Mouse (Mus musculus) limb, embryonic 10.5 days (tissue): Measurements from ENCODE around the gene Cmtr1. TPM values are rescaled to one million over a fixed set of nuclear protein-coding genes. Genes with fewer than 3 reads are reported as not detected.
"Not testable (repeated sequence)": the region's sequence is repeated elsewhere in the genome, so short reads cannot be mapped to it uniquely, and the experiment has no call there.

Experiments
- DNase-seq: peaks from one replicate; pipeline ENCODE4 v3.0.0-alpha.2; 2017; ENCODE audit warnings: low spot score
- H3K27ac ChIP-seq: fragments of 300-500 bp; sonication (generic); 2 replicates; pipeline ENCODE4 v1.5.1; 2016; ENCODE audit warnings: mild to moderate bottlenecking
- H3K27me3 ChIP-seq: fragments of 300-500 bp; sonication (generic); 2 replicates; pipeline ENCODE4 v1.6.1; 2016; ENCODE audit warnings: low read depth, mild to moderate bottlenecking; ENCODE audit not compliant: poor library complexity, severe bottlenecking
- H3K36me3 ChIP-seq: fragments of 300-500 bp; sonication (generic); 2 replicates; pipeline ENCODE4 v1.6.1; 2016; ENCODE audit warnings: mild to moderate bottlenecking, moderate library complexity
- H3K4me1 ChIP-seq: fragments of 300-500 bp; sonication (generic); 2 replicates; pipeline ENCODE4 v1.6.1; 2016
- H3K4me3 ChIP-seq: fragments of 300-500 bp; sonication (generic); 2 replicates; pipeline ENCODE4 v1.5.1; 2016; ENCODE audit warnings: mild to moderate bottlenecking, moderate library complexity
- H3K9me3 ChIP-seq: fragments of 300-500 bp; sonication (generic); replicated peaks from 2 replicates; pipeline ENCODE4 v1.6.1; 2016; ENCODE audit warnings: mild to moderate bottlenecking
- WGBS: fragments of 180-500 bp; shearing (Covaris S2); methylation state at CpG from one replicate; pipeline ENCODE4 v1.1.7; 2016; 5-methylcytosine and 5-hydroxymethylcytosine counted together
- polyA plus RNA-seq: library from polyadenylated mRNA; unstranded; fragments of >200 nt; fragmentation: Nextera tagmentation; extraction: Ambion mirVana; gene quantifications from 2 replicates; pipeline ENCODE4 v1.2.1, GENCODE M21; 2016

Gene Cmtr1
- polyA plus RNA-seq = 124 and 134 TPM in 2 replicates

- Histone ChIP-seq H3K27ac (peak within 1 kb of the TSS; percentile 95), H3K4me3 (peak within 1 kb of the TSS; percentile 94), H3K4me1 (peaks cover 9% of the 10 kb centered on the region), H3K9me3 (no peaks in the 10 kb centered on the region), H3K27me3 (no peaks in the 10 kb centered on the region), H3K36me3 (peaks cover 22% of the 10 kb centered on the region)
- peak; percentile 96 for DNase-seq
- 1% methylated on average over 41 of the region's 41 CpGs for WGBS
These were observed at the start of gene Cmtr1 for GRCm38 (mm10) chr17:29660076-29660761. Gene Cmtr1, plus strand, starts transcription at chr17:29660595.

GRCm38 (mm10) chr17:29613453-29613852, 46.9 kb upstream of the Cmtr1 start:
- peaks cover 21% of the 10 kb centered on the region for H3K36me3 ChIP-seq
- H3K27ac ChIP-seq, H3K4me3 ChIP-seq, DNase-seq, H3K27me3 ChIP-seq, H3K9me3 ChIP-seq: not testable (repeated sequence)
- WGBS = 88% methylated on average over 5 of the region's 5 CpGs
- H3K4me1 ChIP-seq = peaks cover 24% of the 10 kb centered on the region

GRCm38 (mm10) chr17:29614115-29615023, 46.0 kb upstream of the Cmtr1 start, which contains the start of the genes Rnf8 and Gm28043:
Gene Rnf8, plus strand, starts transcription at chr17:29614790.
Gene Gm28043, plus strand, starts transcription at chr17:29614876.
- H3K4me3 ChIP-seq = peak within 1 kb of the TSS; percentile 93
- 2% methylated on average over 52 of the region's 52 CpGs for WGBS
- peaks cover 24% of the 10 kb centered on the region for H3K4me1 ChIP-seq
- H3K36me3 ChIP-seq = peaks cover 26% of the 10 kb centered on the region
- no peaks in the 10 kb centered on the region for H3K9me3 ChIP-seq
- no peaks in the 10 kb centered on the region for H3K27me3 ChIP-seq
- peak within 1 kb of the TSS; percentile 96 for H3K27ac ChIP-seq
- peak; percentile 97 for DNase-seq

GRCm38 (mm10) chr17:29615024-29615551, 45.3 kb upstream of the Cmtr1 start:
- no peaks in the 10 kb centered on the region for H3K9me3 ChIP-seq
- no peaks in the 10 kb centered on the region for H3K27me3 ChIP-seq
- H3K4me1 ChIP-seq = peaks cover 24% of the 10 kb centered on the region
- H3K4me3 ChIP-seq = peak overlapping the region; percentile 93
- DNase-seq = no peak
- peaks cover 33% of the 10 kb centered on the region for H3K36me3 ChIP-seq
- peak overlapping the region; percentile 96 for H3K27ac ChIP-seq
- WGBS = under 1% methylated on average over 43 of the region's 43 CpGs

GRCm38 (mm10) chr17:29615616-29616015, 44.8 kb upstream of the Cmtr1 start:
- peak overlapping the region; percentile 96 for H3K27ac ChIP-seq
- H3K4me1 ChIP-seq = peaks cover 24% of the 10 kb centered on the region
- H3K4me3 ChIP-seq = peak overlapping the region; percentile 93
- DNase-seq = no peak
- peaks cover 38% of the 10 kb centered on the region for H3K36me3 ChIP-seq
- 15% methylated on average over 4 of the region's 4 CpGs for WGBS
- H3K9me3 ChIP-seq = no peaks in the 10 kb centered on the region
- H3K27me3 ChIP-seq = no peaks in the 10 kb centered on the region

- Histone ChIP-seq H3K9me3 (no peaks in the 10 kb centered on the region), H3K4me1 (peaks cover 22% of the 10 kb centered on the region), H3K4me3 (no peak overlapping the region), H3K36me3 (peaks cover 74% of the 10 kb centered on the region), H3K27ac (no peak overlapping the region), H3K27me3 (no peaks in the 10 kb centered on the region)
- no peak for DNase-seq
- 89% methylated on average over 3 of the region's 3 CpGs for WGBS
These were observed 41.2 kb upstream of the Cmtr1 start for GRCm38 (mm10) chr17:29619231-29619630.

- 96% methylated on average over 8 of the region's 8 CpGs for WGBS
- no peaks in the 10 kb centered on the region for H3K27me3 ChIP-seq
- no peak for DNase-seq
- H3K4me3 ChIP-seq = no peak overlapping the region
- H3K9me3 ChIP-seq = no peaks in the 10 kb centered on the region
- H3K27ac ChIP-seq = no peak overlapping the region
- H3K4me1 ChIP-seq = no peaks in the 10 kb centered on the region
- H3K36me3 ChIP-seq = peaks cover 100% of the 10 kb centered on the region
These were observed 36.9 kb upstream of the Cmtr1 start for GRCm38 (mm10) chr17:29623488-29623887.

- Histone ChIP-seq H3K27me3 (no peaks in the 10 kb centered on the region), H3K4me1 (no peaks in the 10 kb centered on the region), H3K27ac (no peak overlapping the region), H3K36me3 (peaks cover 98% of the 10 kb centered on the region), H3K9me3 (no peaks in the 10 kb centered on the region), H3K4me3 (no peak overlapping the region)
- no peak for DNase-seq
- 96% methylated on average over 9 of the region's 9 CpGs for WGBS
These were observed 33.1 kb upstream of the Cmtr1 start for GRCm38 (mm10) chr17:29627285-29627684.

- no peak for DNase-seq
- no peaks in the 10 kb centered on the region for H3K9me3 ChIP-seq
- no peaks in the 10 kb centered on the region for H3K4me1 ChIP-seq
- H3K27me3 ChIP-seq = no peaks in the 10 kb centered on the region
- no peak overlapping the region for H3K4me3 ChIP-seq
- H3K36me3 ChIP-seq = peaks cover 98% of the 10 kb centered on the region
- WGBS = 90% methylated on average over 5 of the region's 5 CpGs
- no peak overlapping the region for H3K27ac ChIP-seq
These were observed 31.4 kb upstream of the Cmtr1 start for GRCm38 (mm10) chr17:29628946-29629345.

GRCm38 (mm10) chr17:29629620-29630019, 30.8 kb upstream of the Cmtr1 start:
- no peak overlapping the region for H3K27ac ChIP-seq
- WGBS = 85% methylated on average over 5 of the region's 5 CpGs

GRCm38 (mm10) chr17:29632312-29632711, 28.1 kb upstream of the Cmtr1 start:
- 94% methylated on average over 11 of the region's 11 CpGs for WGBS
- Histone ChIP-seq H3K4me3 (no peak overlapping the region), H3K36me3 (peaks cover 98% of the 10 kb centered on the region)

More at GRCm38 (mm10) chr17:29629620-29630019, 30.8 kb upstream of the Cmtr1 start:
- Histone ChIP-seq H3K27me3 (no peaks in the 10 kb centered on the region), H3K4me1 (no peaks in the 10 kb centered on the region), H3K36me3 (peaks cover 98% of the 10 kb centered on the region), H3K9me3 (no peaks in the 10 kb centered on the region), H3K4me3 (no peak overlapping the region)
- no peak for DNase-seq

GRCm38 (mm10) chr17:29635492-29635891, 24.9 kb upstream of the Cmtr1 start:
- no peaks in the 10 kb centered on the region for H3K4me1 ChIP-seq
- H3K4me3 ChIP-seq = no peak overlapping the region
- H3K27me3 ChIP-seq = no peaks in the 10 kb centered on the region
- no peaks in the 10 kb centered on the region for H3K9me3 ChIP-seq
- 90% methylated on average over 8 of the region's 8 CpGs for WGBS
- no peak overlapping the region for H3K27ac ChIP-seq
- no peak for DNase-seq
- peaks cover 99% of the 10 kb centered on the region for H3K36me3 ChIP-seq

More at GRCm38 (mm10) chr17:29632312-29632711, 28.1 kb upstream of the Cmtr1 start:
- no peaks in the 10 kb centered on the region for H3K27me3 ChIP-seq
- no peaks in the 10 kb centered on the region for H3K9me3 ChIP-seq
- no peaks in the 10 kb centered on the region for H3K4me1 ChIP-seq
- DNase-seq = no peak
- no peak overlapping the region for H3K27ac ChIP-seq
